Mouse (Mus musculus): ENCODE data around the gene Alcam.

Alcam gene

GRCm38 (mm10) chr16:52453971-52454514 is at the start of gene Alcam:
Gene Alcam, minus strand, starts transcription at chr16:52454074.
- DNase-seq (ENCODE audit: low read depth), result peak; percentile 71

- DNase-seq (ENCODE audit: low read depth), result no peak
These were observed 45.0 kb upstream of the Alcam start for GRCm38 (mm10) chr16:52498757-52499335.

- DNase-seq (ENCODE audit: low read depth), result no peak
These were observed 36.7 kb upstream of the Alcam start for GRCm38 (mm10) chr16:52490542-52490941.

- DNase-seq (ENCODE audit: low read depth), result no peak
These were observed 20.4 kb upstream of the Alcam start for GRCm38 (mm10) chr16:52474235-52474634.

- DNase-seq (ENCODE audit: low read depth), result no peak
These were observed 19.2 kb upstream of the Alcam start for GRCm38 (mm10) chr16:52473089-52473488.

- DNase-seq (ENCODE audit: low read depth), result no peak
These were observed 18.8 kb upstream of the Alcam start for GRCm38 (mm10) chr16:52472635-52473034.

GRCm38 (mm10) chr16:52472059-52472458 is 18.2 kb upstream of the Alcam start:
- no peak for DNase-seq (ENCODE audit: low read depth)

- DNase-seq (ENCODE audit: low read depth), result no peak
These were observed 17.0 kb upstream of the Alcam start for GRCm38 (mm10) chr16:52470881-52471280.

- DNase-seq (ENCODE audit: low read depth), result peak; percentile 64
These were observed 16.4 kb upstream of the Alcam start for GRCm38 (mm10) chr16:52470226-52470625.

GRCm38 (mm10) chr16:52468426-52468825 is 14.6 kb upstream of the Alcam start:
- peak; percentile 53 for DNase-seq (ENCODE audit: low read depth)

- DNase-seq (ENCODE audit: low read depth), result no peak
These were observed 12.9 kb upstream of the Alcam start for GRCm38 (mm10) chr16:52466770-52467169.

- no peak for DNase-seq (ENCODE audit: low read depth)
These were observed 10.7 kb upstream of the Alcam start for GRCm38 (mm10) chr16:52464597-52464996.

GRCm38 (mm10) chr16:52452862-52453715 is 785 bp downstream of the Alcam start:
- DNase-seq (ENCODE audit: low read depth), result peak; percentile 97

- no peak for DNase-seq (ENCODE audit: low read depth)
These were observed 1.4 kb downstream of the Alcam start for GRCm38 (mm10) chr16:52452477-52452831.

GRCm38 (mm10) chr16:52451786-52452476 is 1.9 kb downstream of the Alcam start:
- peak; percentile 71 for DNase-seq (ENCODE audit: low read depth)

GRCm38 (mm10) chr16:52451101-52451785 is 2.6 kb downstream of the Alcam start:
- DNase-seq (ENCODE audit: low read depth), result peak; percentile 45

- peak; percentile 70 for DNase-seq (ENCODE audit: low read depth)
These were observed 3.4 kb downstream of the Alcam start for GRCm38 (mm10) chr16:52450245-52451100.

GRCm38 (mm10) chr16:52449889-52450244 is 4.0 kb downstream of the Alcam start:
- peak; percentile 58 for DNase-seq (ENCODE audit: low read depth)

GRCm38 (mm10) chr16:52445984-52446383 is 7.9 kb downstream of the Alcam start:
- DNase-seq (ENCODE audit: low read depth), result no peak

- DNase-seq (ENCODE audit: low read depth), result peak; percentile 65
These were observed 10.0 kb downstream of the Alcam start for GRCm38 (mm10) chr16:52443635-52444505.
